Mouse (Mus musculus) lung, postnatal 0 days (tissue): ENCODE measurements at regions not wholly inside any gene's neighbourhood (a gene's known extent, or its start where the extent isn't known, plus 50 kb on each side); places are given as distances from the start of the nearest gene placed in this dataset.

Experiments used
- ATAC-seq: fragments of 200-750 bp; cut with Nextera tagmentation; 2 replicates; pipeline ENCODE4 v1.8.0; 2017; ENCODE audit warnings: moderate library complexity
- DNase-seq: peaks from one replicate; pipeline ENCODE4 v3.0.0-alpha.2; 2016; ENCODE audit warnings: low spot score
- H3K27ac ChIP-seq: fragments of 300-500 bp; sonication (generic); 2 replicates; pipeline ENCODE4 v1.5.1; 2014; ENCODE audit warnings: antibody characterized with exemption, mild to moderate bottlenecking, low read length, mixed read lengths
- H3K27me3 ChIP-seq: fragments of 300-500 bp; sonication (generic); replicated peaks from 2 replicates; pipeline ENCODE4 v1.6.1; 2014; ENCODE audit warnings: low read length, mixed read lengths; ENCODE audit not compliant: insufficient read depth
- H3K36me3 ChIP-seq: fragments of 300-500 bp; sonication (generic); 2 replicates; pipeline ENCODE4 v1.6.1; 2014; ENCODE audit warnings: low read length, mixed read lengths; ENCODE audit not compliant: insufficient read depth
- H3K4me1 ChIP-seq: fragments of 300-500 bp; sonication (generic); 2 replicates; pipeline ENCODE4 v1.6.1; 2014; ENCODE audit warnings: antibody characterized with exemption, low read depth, low read length, mixed read lengths; ENCODE audit not compliant: insufficient read depth
- H3K4me2 ChIP-seq: fragments of 300-500 bp; sonication (generic); replicated peaks from 2 replicates; pipeline ENCODE4 v1.6.1; 2014; ENCODE audit warnings: low read depth, mild to moderate bottlenecking, low read length, moderate library complexity, mixed read lengths
- H3K4me3 ChIP-seq: fragments of 300-500 bp; sonication (generic); 2 replicates; pipeline ENCODE4 v1.5.1; 2014; ENCODE audit warnings: low read depth, low read length
- H3K9ac ChIP-seq: fragments of 300-500 bp; sonication (generic); replicated peaks from 2 replicates; pipeline ENCODE4 v1.6.1; 2014; ENCODE audit warnings: low read depth, mild to moderate bottlenecking
- H3K9me3 ChIP-seq: fragments of 300-500 bp; sonication (generic); 2 replicates; pipeline ENCODE4 v1.6.1; 2016; ENCODE audit warnings: low read length, mixed read lengths
- CTCF ChIP-seq: IDR thresholded peaks from 2 replicates; pipeline ENCODE4 v1.5.1; 2016; ENCODE audit warnings: antibody characterized with exemption, mild to moderate bottlenecking
- EP300 ChIP-seq: IDR thresholded peaks from 2 replicates; pipeline ENCODE4 v1.6.1; 2016; ENCODE audit warnings: antibody characterized with exemption, mild to moderate bottlenecking, control low read depth
- WGBS: fragments of 180-500 bp; shearing (Covaris S2); extraction: QIAGEN DNeasy Blood & Tissue Kit; methylation state at CpG from one replicate; pipeline ENCODE4 v1.1.7; 2014; 5-methylcytosine and 5-hydroxymethylcytosine counted together

DNA sequence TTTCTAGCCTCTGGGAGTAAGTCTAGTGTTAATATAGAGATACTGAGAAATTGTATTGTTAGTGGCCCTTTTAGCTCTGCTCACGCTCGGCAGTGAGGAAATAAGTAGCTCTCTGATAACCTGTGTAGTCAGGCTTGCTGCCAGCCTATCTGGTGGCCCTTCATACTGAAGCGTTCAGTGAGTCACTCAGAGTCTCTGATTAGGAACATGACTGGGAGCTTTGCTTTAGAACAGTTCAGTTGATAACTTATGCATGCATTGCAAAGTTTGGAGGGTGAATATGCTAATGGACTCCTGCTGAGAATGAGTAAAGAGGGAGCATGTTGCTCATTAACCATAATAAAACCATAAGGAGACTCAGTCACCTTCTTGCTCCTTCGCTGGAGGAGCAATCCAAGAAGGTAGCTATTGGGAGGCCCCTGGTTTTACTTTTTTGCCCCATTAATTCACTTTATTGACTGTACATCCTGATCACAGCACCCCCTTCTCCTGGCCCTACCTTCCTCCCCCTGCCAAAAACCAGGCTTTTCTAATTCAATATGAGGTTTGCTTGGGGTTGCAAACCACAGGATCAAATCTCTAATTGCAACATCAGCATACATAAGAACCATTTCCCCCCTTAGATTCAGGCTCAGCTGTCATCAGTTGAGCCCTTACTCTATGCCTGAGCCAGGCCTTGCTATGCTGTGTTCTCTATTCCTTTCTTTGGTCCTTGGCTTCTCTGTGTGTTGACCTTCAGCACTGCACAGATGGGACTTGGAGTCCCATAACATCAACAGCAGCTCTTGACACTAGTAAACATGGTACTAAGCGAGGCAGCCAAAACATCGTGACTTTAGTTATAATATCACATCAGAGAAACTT is 342.3 kb downstream of the Fam84a start:
- H3K36me3 ChIP-seq: no peaks in the 10 kb centered on the region
- H3K4me2 ChIP-seq: no peak overlapping the region
- no peaks in the 10 kb centered on the region for H3K9me3 ChIP-seq
- H3K27me3 ChIP-seq: no peaks in the 10 kb centered on the region
- WGBS: 65% methylated on average over 6 of the region's 6 CpGs
- DNase-seq: no peak
- H3K27ac ChIP-seq: no peak overlapping the region
- no peak for TF ChIP-seq CTCF
- TF ChIP-seq EP300: no peak
- ATAC-seq: no peak
- no peak overlapping the region for H3K9ac ChIP-seq
- H3K4me3 ChIP-seq: no peak overlapping the region
- H3K4me1 ChIP-seq: no peaks in the 10 kb centered on the region

- TF ChIP-seq EP300 (no peak), CTCF (no peak)
- Histone ChIP-seq H3K9me3 (no peaks in the 10 kb centered on the region), H3K27ac (no peak overlapping the region), H3K4me2 (no peak overlapping the region), H3K4me3 (no peak overlapping the region), H3K4me1 (no peaks in the 10 kb centered on the region), H3K27me3 (no peaks in the 10 kb centered on the region), H3K36me3 (no peaks in the 10 kb centered on the region), H3K9ac (no peak overlapping the region)
- DNase-seq (no peak), ATAC-seq (no peak)
- 61% methylated on average over 2 of the region's 2 CpGs for WGBS
Measured at GRCm38 (mm10) chr12:13779752-13780151, 372.1 kb downstream of the Fam84a start.

DNA sequence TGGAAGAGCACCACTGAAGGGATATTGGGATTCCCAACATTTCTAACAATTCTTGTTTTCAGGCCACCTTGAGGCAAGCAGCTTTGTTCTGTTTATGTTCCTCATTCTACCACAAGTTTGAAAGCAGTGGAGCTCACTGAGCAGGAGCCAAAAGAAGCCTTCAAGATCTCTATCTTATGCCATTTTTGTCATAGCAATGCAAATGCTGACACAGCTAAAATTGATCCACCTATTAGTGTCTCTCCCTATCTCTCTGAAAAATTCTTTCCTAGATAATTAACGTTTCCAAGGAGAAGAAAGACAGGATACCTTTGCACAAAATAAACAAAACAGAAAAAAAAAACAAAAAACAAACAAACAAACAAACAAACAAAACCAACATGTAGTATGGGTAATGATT is 375.2 kb downstream of the Fam84a start:
- 61% methylated on average over 1 of the region's 1 CpGs for WGBS

GRCm38 (mm10) chr12:13769696-13770095 is 382.2 kb downstream of the Fam84a start:
- Histone ChIP-seq H3K36me3 (no peaks in the 10 kb centered on the region), H3K27ac (no peak overlapping the region), H3K9ac (no peak overlapping the region), H3K4me1 (no peaks in the 10 kb centered on the region), H3K4me2 (no peak overlapping the region), H3K9me3 (no peaks in the 10 kb centered on the region), H3K4me3 (no peak overlapping the region), H3K27me3 (no peaks in the 10 kb centered on the region)
- WGBS: 82% methylated on average over 2 of the region's 2 CpGs
- ATAC-seq: no peak
- DNase-seq: no peak
- TF ChIP-seq CTCF (no peak), EP300 (no peak)

More for the DNA sequence above, 375.2 kb downstream of the Fam84a start:
- Histone ChIP-seq H3K36me3 (no peaks in the 10 kb centered on the region), H3K9me3 (no peaks in the 10 kb centered on the region), H3K4me3 (no peak overlapping the region), H3K27me3 (no peaks in the 10 kb centered on the region), H3K27ac (no peak overlapping the region), H3K4me2 (no peak overlapping the region), H3K9ac (no peak overlapping the region), H3K4me1 (no peaks in the 10 kb centered on the region)
- TF ChIP-seq CTCF: no peak
- TF ChIP-seq EP300: no peak
- ATAC-seq (no peak), DNase-seq (no peak)

GRCm38 (mm10) chr12:13769156-13769555 is 382.7 kb downstream of the Fam84a start:
- Histone ChIP-seq H3K4me2 (no peak overlapping the region), H3K9me3 (no peaks in the 10 kb centered on the region), H3K4me1 (no peaks in the 10 kb centered on the region), H3K36me3 (no peaks in the 10 kb centered on the region), H3K9ac (no peak overlapping the region), H3K27me3 (no peaks in the 10 kb centered on the region), H3K27ac (no peak overlapping the region), H3K4me3 (no peak overlapping the region)
- 82% methylated on average over 3 of the region's 4 CpGs for WGBS
- ATAC-seq (no peak), DNase-seq (no peak)
- no peak for TF ChIP-seq EP300
- no peak for TF ChIP-seq CTCF

GRCm38 (mm10) chr12:13766486-13766885 is 385.4 kb downstream of the Fam84a start:
- whole genome bisulfite sequencing: 82% methylated on average over 3 of the region's 3 CpGs
- H3K4me2 ChIP-seq: no peak overlapping the region
- H3K27ac ChIP-seq: no peak overlapping the region
- no peaks in the 10 kb centered on the region for H3K4me1 ChIP-seq
- H3K27me3 ChIP-seq: no peaks in the 10 kb centered on the region
- no peak overlapping the region for H3K9ac ChIP-seq
- no peaks in the 10 kb centered on the region for H3K9me3 ChIP-seq
- no peak overlapping the region for H3K4me3 ChIP-seq
- TF ChIP-seq CTCF: no peak
- TF ChIP-seq EP300: no peak
- no peaks in the 10 kb centered on the region for H3K36me3 ChIP-seq
- no peak for DNase-seq
- ATAC-seq: no peak
